Mouse (Mus musculus) MEL (cell line): ENCODE results near the gene Bcat1. TPM values are rescaled to one million over a fixed set of nuclear protein-coding genes. Genes with fewer than 3 reads are reported as not detected.
A peak's percentile ranks its signal among the peaks of the same experiment; 100 is the strongest.

Experiments
- DNase-seq: peaks from one replicate; pipeline ENCODE4 v3.0.0; 2011; ENCODE audit warnings: low read depth, low spot score
- H3K27ac ChIP-seq: 2 replicates; pipeline ENCODE4 v1.5.1; 2012; ENCODE audit warnings: low read depth, mild to moderate bottlenecking, control low read depth, low read length, moderate library complexity; ENCODE audit not compliant: control insufficient read depth
- H3K27me3 ChIP-seq, 2 experiments: fragments of 150-350 bp in 1 of 2; sonication (generic) in 1 of 2; 2 replicates each; pipeline ENCODE4 v1.6.1; 2012; ENCODE audit warnings: low read length in 2 of 2, mild to moderate bottlenecking in 2 of 2, improper control_type of control experiment in 1 of 2, moderate library complexity in 1 of 2; ENCODE audit not compliant: insufficient read depth in 2 of 2, control insufficient read depth in 1 of 2
- H3K36me3 ChIP-seq, 2 experiments: 2 replicates each; pipeline ENCODE4 v1.6.1; 2012 to 2014; ENCODE audit warnings: low read length in 2 of 2, improper control_type of control experiment in 1 of 2, inconsistent platforms in 1 of 2, mild to moderate bottlenecking in 1 of 2; ENCODE audit not compliant: insufficient read depth in 2 of 2, control insufficient read depth in 1 of 2
- H3K4me1 ChIP-seq, 2 experiments: fragments of 150-350 bp in 1 of 2; sonication (generic) in 1 of 2; 2 replicates each; pipeline ENCODE4 v1.6.1; 2012; ENCODE audit warnings: low read length in 2 of 2, improper control_type of control experiment in 1 of 2, mild to moderate bottlenecking in 1 of 2; ENCODE audit not compliant: insufficient read depth in 2 of 2, control insufficient read depth in 1 of 2
- H3K4me3 ChIP-seq, 2 experiments: fragments of 150-350 bp in 1 of 2; sonication (generic) in 1 of 2; 2 replicates each; pipeline ENCODE4 v1.5.1; 2012; ENCODE audit warnings: low read depth in 2 of 2, low read length in 2 of 2, mild to moderate bottlenecking in 2 of 2, moderate library complexity in 2 of 2, control low read depth in 1 of 2, improper control_type of control experiment in 1 of 2; ENCODE audit not compliant: control insufficient read depth in 1 of 2, insufficient read depth in 1 of 2
- H3K79me2 ChIP-seq: 2 replicates; pipeline ENCODE4 v1.6.1; 2012; ENCODE audit warnings: mild to moderate bottlenecking, low read length, moderate library complexity; ENCODE audit not compliant: control insufficient read depth, poor library complexity, insufficient read depth
- H3K9ac ChIP-seq: 2 replicates; pipeline ENCODE4 v1.6.1; 2012; ENCODE audit warnings: low read depth, mild to moderate bottlenecking, control low read depth, low read length, moderate library complexity; ENCODE audit not compliant: control insufficient read depth, poor library complexity, severe bottlenecking
- H3K9me3 ChIP-seq: fragments of 150-350 bp; sonication (generic); replicated peaks from 2 replicates; pipeline ENCODE4 v1.6.1; 2012; ENCODE audit warnings: mild to moderate bottlenecking, low read length, improper control_type of control experiment, moderate library complexity; ENCODE audit not compliant: insufficient read depth
- BHLHE40 ChIP-seq: IDR thresholded peaks from 2 replicates; pipeline ENCODE4 v1.6.1; 2012; ENCODE audit warnings: low read depth, mild to moderate bottlenecking, inconsistent platforms, low read length, improper control_type of control experiment, borderline replicate concordance
- CHD1 ChIP-seq: IDR thresholded peaks from 2 replicates; pipeline ENCODE4 v1.6.1; 2012; ENCODE audit warnings: low read depth, mild to moderate bottlenecking, inconsistent platforms, low read length, improper control_type of control experiment
- CHD2 ChIP-seq: IDR thresholded peaks from 2 replicates; pipeline ENCODE4 v1.6.1; 2011; ENCODE audit warnings: low read length, improper control_type of control experiment
- CTCF ChIP-seq, 3 experiments: IDR thresholded peaks in 2 of 3; conservative IDR thresholded peaks in 1 of 3; 2 replicates each; pipeline ENCODE4 v1.5.1; 2011 to 2012; ENCODE audit warnings: low read length in 3 of 3, low read depth in 2 of 3, mild to moderate bottlenecking in 2 of 3, improper control_type of control experiment in 1 of 3, inconsistent platforms in 1 of 3, mixed read lengths in 1 of 3, moderate library complexity in 1 of 3; ENCODE audit not compliant: control insufficient read depth in 1 of 3, insufficient read depth in 1 of 3, poor library complexity in 1 of 3, severe bottlenecking in 1 of 3
- E2F4 ChIP-seq: IDR thresholded peaks from 2 replicates; pipeline ENCODE4 v1.6.1; 2011; ENCODE audit warnings: low read depth, low read length, improper control_type of control experiment, borderline replicate concordance
- ELF1 ChIP-seq: IDR thresholded peaks from 2 replicates; pipeline ENCODE4 v1.6.1; 2014; ENCODE audit warnings: low read depth, mild to moderate bottlenecking, inconsistent platforms, low read length, improper control_type of control experiment, moderate library complexity
- EP300 ChIP-seq, 2 experiments: IDR thresholded peaks; 2 replicates each; pipeline ENCODE4 v1.6.1; 2011; ENCODE audit warnings: improper control_type of control experiment in 2 of 2, low read length in 2 of 2, low read depth in 1 of 2, mild to moderate bottlenecking in 1 of 2
- GABPA ChIP-seq: IDR thresholded peaks from 2 replicates; pipeline ENCODE4 v1.6.1; 2012; ENCODE audit warnings: low read depth, mild to moderate bottlenecking, inconsistent platforms, low read length, improper control_type of control experiment, moderate library complexity
- GATA1 ChIP-seq: IDR thresholded peaks from 2 replicates; pipeline ENCODE4 v1.6.1; 2011; ENCODE audit warnings: low read depth, low read length, improper control_type of control experiment
- JUND ChIP-seq: IDR thresholded peaks from 2 replicates; pipeline ENCODE4 v1.6.1; 2011; ENCODE audit warnings: low read depth, mild to moderate bottlenecking, improper control_type of control experiment, low read length
- MAFK ChIP-seq: IDR thresholded peaks from 2 replicates; pipeline ENCODE4 v1.6.1; 2011; ENCODE audit warnings: low read depth, mild to moderate bottlenecking, low read length, improper control_type of control experiment, borderline replicate concordance
- MAX ChIP-seq: IDR thresholded peaks from 2 replicates; pipeline ENCODE4 v1.6.1; 2011; ENCODE audit warnings: low read length, improper control_type of control experiment
- MAZ ChIP-seq: IDR thresholded peaks from 2 replicates; pipeline ENCODE4 v1.6.1; 2012; ENCODE audit warnings: low read depth, mild to moderate bottlenecking, inconsistent platforms, low read length, improper control_type of control experiment
- MEF2A ChIP-seq: IDR thresholded peaks from 2 replicates; pipeline ENCODE4 v1.6.1; 2014; ENCODE audit warnings: low read depth, mild to moderate bottlenecking, inconsistent platforms, low read length, improper control_type of control experiment; ENCODE audit not compliant: poor library complexity, insufficient replicate concordance, severe bottlenecking; ENCODE audit errors: extremely low read depth
- MXI1 ChIP-seq: IDR thresholded peaks from 2 replicates; pipeline ENCODE4 v1.6.1; 2011; ENCODE audit warnings: mild to moderate bottlenecking, low read depth, low read length, improper control_type of control experiment
- MYC ChIP-seq: IDR thresholded peaks from 2 replicates; pipeline ENCODE4 v1.6.1; 2011; ENCODE audit warnings: low read depth, mild to moderate bottlenecking, low read length, improper control_type of control experiment, moderate library complexity
- NELFE ChIP-seq: IDR thresholded peaks from 2 replicates; pipeline ENCODE4 v1.6.1; 2011; ENCODE audit warnings: low read depth, low read length, improper control_type of control experiment
- POLR2AphosphoS5 ChIP-seq: IDR thresholded peaks from 2 replicates; pipeline ENCODE4 v1.6.1; 2012; ENCODE audit warnings: low read depth, borderline replicate concordance, mild to moderate bottlenecking, inconsistent platforms, low read length, moderate library complexity, mixed read lengths
- RAD21 ChIP-seq: IDR thresholded peaks from 2 replicates; pipeline ENCODE4 v1.6.1; 2011; ENCODE audit warnings: mild to moderate bottlenecking, low read depth, low read length, improper control_type of control experiment
- RCOR1 ChIP-seq: IDR thresholded peaks from 2 replicates; pipeline ENCODE4 v1.6.1; 2012; ENCODE audit warnings: low read depth, mild to moderate bottlenecking, inconsistent platforms, low read length, improper control_type of control experiment
- SIN3A ChIP-seq: IDR thresholded peaks from 2 replicates; pipeline ENCODE4 v1.6.1; 2012; ENCODE audit warnings: low read length, improper control_type of control experiment, inconsistent platforms
- TBP ChIP-seq: IDR thresholded peaks from 2 replicates; pipeline ENCODE4 v1.8.0; 2011; ENCODE audit warnings: low read depth, low read length, improper control_type of control experiment
- TCF12 ChIP-seq: IDR thresholded peaks from 2 replicates; pipeline ENCODE4 v1.6.1; 2014; ENCODE audit warnings: low read depth, mild to moderate bottlenecking, inconsistent platforms, low read length, improper control_type of control experiment, moderate library complexity
- UBTF ChIP-seq: IDR thresholded peaks from 2 replicates; pipeline ENCODE4 v1.6.1; 2012; ENCODE audit warnings: low read depth, mild to moderate bottlenecking, inconsistent platforms, low read length, improper control_type of control experiment, moderate library complexity, borderline replicate concordance; ENCODE audit not compliant: insufficient read depth
- USF2 ChIP-seq, 2 experiments: IDR thresholded peaks; 2 replicates each; pipeline ENCODE4 v1.6.1; 2011 to 2012; ENCODE audit warnings: improper control_type of control experiment in 2 of 2, low read length in 2 of 2, borderline replicate concordance in 1 of 2, inconsistent platforms in 1 of 2, low read depth in 1 of 2, mild to moderate bottlenecking in 1 of 2; ENCODE audit not compliant: insufficient read depth in 1 of 2
- ZKSCAN1 ChIP-seq: IDR thresholded peaks from 2 replicates; pipeline ENCODE4 v1.6.1; 2012; ENCODE audit warnings: low read depth, mild to moderate bottlenecking, inconsistent platforms, low read length, improper control_type of control experiment, moderate library complexity
- polyA plus RNA-seq, 2 experiments: library from polyadenylated mRNA; stranded (reverse) in 1 of 2; unstranded in 1 of 2; fragments of >175 nt in 1 of 2; fragments of >200 nt in 1 of 2; gene quantifications; 2 replicates each; pipeline versions ENCODE4 v1.2.1 to v1.2.4; 2012; ENCODE audit warnings: low replicate concordance in 2 of 2, low read depth in 1 of 2; ENCODE audit not compliant: insufficient read length in 2 of 2, insufficient read depth in 1 of 2, missing spikeins in 1 of 2
- total RNA-seq: library from RNA; depleted of rRNA; stranded (reverse); fragments of 300-350 nt; gene quantifications from 2 replicates; pipeline ENCODE4 v1.2.3, GENCODE M21; 2012

The Bcat1 gene
- total and polyA plus RNA-seq, 3 experiments, result not detected

DNA sequence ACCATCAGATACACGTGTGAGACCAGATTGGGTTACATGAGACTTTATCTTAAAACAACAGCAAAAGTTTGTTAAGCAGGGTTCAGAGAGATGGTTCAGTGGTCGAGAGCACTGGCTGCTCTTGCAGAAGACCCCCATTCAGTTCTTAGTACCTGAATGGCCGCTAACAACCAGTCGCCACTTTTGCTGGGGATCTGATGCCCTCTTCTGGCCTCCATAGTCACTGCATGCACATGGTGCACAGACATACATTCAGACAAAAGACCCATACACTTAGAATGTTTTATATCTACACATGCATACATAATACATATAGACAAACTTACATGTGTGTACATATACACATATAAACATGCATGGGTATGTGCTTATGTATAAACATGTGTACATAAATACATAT, 86.8 kb downstream of the Bcat1 start:
- Histone ChIP-seq H3K9me3 (no peaks in the 10 kb centered on the region), H3K27ac (no peak overlapping the region), H3K27me3 (no peaks in the 10 kb centered on the region), H3K4me3 (no peak overlapping the region), H3K4me1 (no peaks in the 10 kb centered on the region), H3K79me2 (no peaks in the 10 kb centered on the region), H3K9ac (no peak overlapping the region), H3K36me3 (no peaks in the 10 kb centered on the region)
- DNase-seq, result peak; percentile 2
- TF ChIP-seq UBTF (no peak), RAD21 (peak; percentile 28; the same call in 1 of the 2 replicates), CTCF (IDR thresholded peaks at IDR 0.05 in 2 of 3, conservative IDR thresholded peaks at IDR 0.05 in 1 of 3; ENCODE audit: control insufficient read depth in 1 of 3, insufficient read depth in 1 of 3, low read depth in 2 of 3, low read length in 3 of 3, poor library complexity in 1 of 3, severe bottlenecking in 1 of 3) (peak in 2 of 3 experiments; percentile 22 to 27; a peak in 3 of 6 replicates)

DNA sequence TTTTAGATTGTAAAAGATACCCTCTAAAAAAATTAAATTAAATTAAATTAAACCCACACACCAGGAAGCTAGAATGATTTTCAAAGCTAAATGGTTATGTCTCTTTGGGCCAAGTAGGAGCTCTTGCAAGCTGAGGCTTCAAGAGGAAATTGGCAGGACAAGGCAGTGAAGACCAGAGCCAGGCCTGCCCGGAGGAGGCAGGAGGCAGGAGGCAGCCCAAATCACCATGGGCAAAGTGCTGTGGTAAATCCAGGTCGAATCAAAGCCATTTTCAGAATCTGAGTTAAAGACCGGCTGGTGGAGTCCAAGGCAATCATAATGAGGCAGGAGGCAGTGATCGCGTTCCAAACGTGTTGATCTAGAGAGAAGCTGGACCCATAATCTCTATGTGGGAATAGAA, 88.3 kb downstream of the Bcat1 start:
- Histone ChIP-seq H3K4me1 (no peaks in the 10 kb centered on the region), H3K27ac (no peak overlapping the region), H3K27me3 (no peaks in the 10 kb centered on the region), H3K9me3 (no peaks in the 10 kb centered on the region), H3K36me3 (no peaks in the 10 kb centered on the region), H3K4me3 (no peak overlapping the region), H3K79me2 (no peaks in the 10 kb centered on the region), H3K9ac (no peak overlapping the region)
- no peak for DNase-seq
- TF ChIP-seq ZKSCAN1 (no peak), E2F4 (no peak), SIN3A (no peak), MXI1 (no peak), USF2 (IDR thresholded peaks at IDR 0.05; ENCODE audit: borderline replicate concordance in 1 of 2, insufficient read depth in 1 of 2, low read depth in 1 of 2, low read length in 2 of 2) (no peak), GATA1 (no peak), EP300 (IDR thresholded peaks at IDR 0.05; ENCODE audit: low read depth in 1 of 2, low read length in 2 of 2) (no peak), BHLHE40 (no peak), CHD1 (no peak)
- TF ChIP-seq, all 39 proteins: peak for 0

DNA sequence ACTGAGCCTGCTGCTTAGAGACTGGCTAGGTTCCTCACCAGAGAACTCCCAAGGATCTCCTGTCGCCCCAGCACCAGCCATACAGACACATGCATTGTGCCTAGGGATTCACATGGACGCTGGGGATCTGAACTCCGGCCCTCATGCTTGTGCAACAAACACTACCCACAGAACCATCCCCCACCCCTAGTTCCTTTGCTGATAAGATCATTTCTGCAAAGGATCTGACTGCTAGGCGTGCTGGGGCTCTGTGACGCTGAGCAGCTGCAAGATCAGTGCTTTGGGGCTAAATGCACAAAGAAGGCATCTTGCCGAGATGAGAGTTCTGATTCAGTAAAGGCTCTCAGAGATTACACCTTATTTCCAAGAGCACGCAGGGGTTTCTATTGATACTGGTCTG, 88.8 kb downstream of the Bcat1 start:
- no peak for DNase-seq
- TF ChIP-seq GABPA (no peak), ELF1 (no peak), MYC (no peak), MAZ (no peak), ZKSCAN1 (no peak), SIN3A (no peak), TCF12 (no peak), RCOR1 (no peak), E2F4 (no peak), JUND (no peak), GATA1 (no peak), MEF2A (no peak), CHD2 (no peak), POLR2AphosphoS5 (no peak), NELFE (no peak), UBTF (no peak), TBP (no peak), MAX (no peak), MAFK (no peak)

More for the DNA sequence above, 88.8 kb downstream of the Bcat1 start:
- H3K79me2 ChIP-seq, result no peaks in the 10 kb centered on the region
- no peaks in the 10 kb centered on the region for H3K4me1 ChIP-seq
- H3K27ac ChIP-seq, result no peak overlapping the region
- H3K9ac ChIP-seq, result no peak overlapping the region
- no peaks in the 10 kb centered on the region for H3K27me3 ChIP-seq
- H3K9me3 ChIP-seq, result no peaks in the 10 kb centered on the region
- no peaks in the 10 kb centered on the region for H3K36me3 ChIP-seq
- no peak overlapping the region for H3K4me3 ChIP-seq
